Mouse (Mus musculus) liver, adult 2 months (tissue): ENCODE results near the gene Tsen34.
"Not testable (repeated sequence)": the region's sequence is repeated elsewhere in the genome, so short reads cannot be mapped to it uniquely, and the experiment has no call there.

ENCODE experiments used
- CTCF ChIP-seq: fragments of 200-500 bp; IDR thresholded peaks from 2 replicates; pipeline ENCODE4 v1.5.1; 2011; ENCODE audit warnings: low read depth, low read length, control low read depth
- POLR2A ChIP-seq: fragments of 200-500 bp; IDR thresholded peaks from 2 replicates; pipeline ENCODE4 v1.6.1; 2011; ENCODE audit warnings: low read length, control low read depth; ENCODE audit not compliant: insufficient read depth; ENCODE audit errors: extremely low read depth

- not testable (repeated sequence) for TF ChIP-seq CTCF, POLR2A
Observed at GRCm38 (mm10) chr7:3705461-3705860, 12.8 kb downstream of the Tsen34 start.
